Mouse (Mus musculus) embryonic fibroblast, embryonic 13.5 days (primary cell): ENCODE measurements at regions not wholly inside any gene's neighbourhood (a gene's known extent, or its start where the extent isn't known, plus 50 kb on each side); places are given as distances from the start of the nearest gene placed in this dataset.

Experiments
- CTCF ChIP-seq: IDR thresholded peaks from 2 replicates; pipeline ENCODE4 v1.5.1; 2011; ENCODE audit warnings: mild to moderate bottlenecking, control low read depth, low read length, moderate library complexity, borderline replicate concordance; ENCODE audit not compliant: insufficient read depth
- POLR2A ChIP-seq: IDR thresholded peaks from 2 replicates; pipeline ENCODE4 v1.6.1; 2011; ENCODE audit warnings: low read depth, mild to moderate bottlenecking, control low read depth, low read length, moderate library complexity

- TF ChIP-seq CTCF = no peak
- TF ChIP-seq POLR2A = no peak
Observed at GRCm38 (mm10) chr11:114284820-114285666, 218.2 kb upstream of the Sdk2 start.
